Comparison of ENCODE assay signal across 8 mouse cellular contexts in genomic region chr7:79148711-79149266, GRCm38 (mm10). TPM values are rescaled to one million over a fixed set of nuclear protein-coding genes. Genes with fewer than 3 reads are reported as not detected.
DNase-seq lines count a peak whose midpoint lies in the region; ATAC-seq and TF ChIP-seq lines count a peak whose summit lies in the region.

Mfge8 (minus strand) TSS chr7:79149060.

- peak within 1 kb of the TSS; percentile 77 for H3K9ac ChIP-seq in lung, embryonic 15.5 days

- ATAC-seq in frontal cortex, adult (ENCODE audit: low TSS enrichment), result peak; percentile 95
- ATAC-seq in hematopoietic stem cell, adult 5-6 weeks (replicated peaks in 1 of 2; ENCODE audit: insufficient read depth in 1 of 2, low FRiP score in 2 of 2, low TSS enrichment in 1 of 2, low read depth in 1 of 2, poor library complexity in 2 of 2, severe bottlenecking in 2 of 2), result peak; percentile 96 to 97
- peak; percentile 97 for ATAC-seq in lung, embryonic 15.5 days (ENCODE audit: borderline replicate concordance, extremely low read depth, low FRiP score, low TSS enrichment)

- peak within 1 kb of the TSS; percentile 42 for H3K4me3 ChIP-seq in cerebellum, adult 2 months (replicated peaks; ENCODE audit: insufficient read depth, low read depth, low read length)
- peak within 1 kb of the TSS; percentile 82 for H3K4me3 ChIP-seq in lung, embryonic 15.5 days
- H3K4me3 ChIP-seq in olfactory bulb, adult 2 months (ENCODE audit: insufficient read depth, low read depth, low read length), result peak within 1 kb of the TSS; percentile 52
- peak within 1 kb of the TSS; percentile 99 for H3K4me3 ChIP-seq in thymus, adult 2 months (ENCODE audit: control insufficient read depth, insufficient read depth, low read length)

- no peaks in the 10 kb centered on the region for H3K27me3 ChIP-seq in cerebellum, adult 2 months (ENCODE audit: control insufficient read depth, insufficient read depth, low read length)
- H3K27me3 ChIP-seq in lung, embryonic 15.5 days, result no peaks in the 10 kb centered on the region
- H3K27me3 ChIP-seq in thymus, adult 2 months (ENCODE audit: control insufficient read depth, insufficient read depth, low read length), result no peaks in the 10 kb centered on the region

- no peak for TF ChIP-seq CTCF in cerebellum, adult 2 months (IDR thresholded peaks at IDR 0.05; ENCODE audit: borderline replicate concordance, insufficient read depth, low read depth, low read length)
- no peak for TF ChIP-seq CTCF in olfactory bulb, adult 2 months (IDR thresholded peaks at IDR 0.05; ENCODE audit: insufficient read depth, low read depth, low read length)
- TF ChIP-seq CTCF in thymus, adult 2 months (IDR thresholded peaks at IDR 0.05; ENCODE audit: borderline replicate concordance, control insufficient read depth, extremely low read depth, insufficient read depth, low read length, poor library complexity), result no peak

- no peak for TF ChIP-seq POLR2A in cerebellum, adult 2 months (IDR thresholded peaks at IDR 0.05; ENCODE audit: borderline replicate concordance, insufficient read depth, low read length)
- TF ChIP-seq POLR2A in olfactory bulb, adult 2 months (IDR thresholded peaks at IDR 0.05; ENCODE audit: insufficient read depth, low read depth, low read length), result no peak
- TF ChIP-seq POLR2A in thymus, adult 2 months (IDR thresholded peaks at IDR 0.05; ENCODE audit: control insufficient read depth, extremely low read depth, insufficient read depth, low read length, poor library complexity), result peak; percentile 35; the same call in 1 of the 2 replicates

- H3K9me3 ChIP-seq in lung, embryonic 15.5 days, result no peaks in the 10 kb centered on the region

- peaks cover 10% of the 10 kb centered on the region for H3K36me3 ChIP-seq in lung, embryonic 15.5 days
- no peaks in the 10 kb centered on the region for H3K36me3 ChIP-seq in thymus, adult 2 months (ENCODE audit: control insufficient read depth, insufficient read depth, low read length)

- WGBS in cerebellum, adult 2 months, result 1% methylated on average over 39 of the region's 39 CpGs
- under 1% methylated on average over 38 of the region's 39 CpGs for WGBS in lung, embryonic 15.5 days
- WGBS in olfactory bulb, adult 2 months, result 3% methylated on average over 39 of the region's 39 CpGs
- under 1% methylated on average over 39 of the region's 39 CpGs for WGBS in thymus, adult 2 months

- no peak within 1 kb of the TSS for H3K27ac ChIP-seq in cerebellum, adult 2 months (ENCODE audit: insufficient read depth, low read length)
- peak within 1 kb of the TSS; percentile 89 for H3K27ac ChIP-seq in lung, embryonic 15.5 days
- no peak within 1 kb of the TSS for H3K27ac ChIP-seq in olfactory bulb, adult 2 months (ENCODE audit: insufficient read depth, low read depth, low read length)
- no peak within 1 kb of the TSS for H3K27ac ChIP-seq in thymus, adult 2 months (ENCODE audit: control insufficient read depth, insufficient read depth, low read length)

- H3K4me2 ChIP-seq in lung, embryonic 15.5 days, result peak within 1 kb of the TSS; percentile 82

- H3K4me1 ChIP-seq in cerebellum, adult 2 months (ENCODE audit: control insufficient read depth, insufficient read depth, low read length), result no peaks in the 10 kb centered on the region
- peaks cover 25% of the 10 kb centered on the region for H3K4me1 ChIP-seq in lung, embryonic 15.5 days
- H3K4me1 ChIP-seq in olfactory bulb, adult 2 months (ENCODE audit: control insufficient read depth, insufficient read depth, low read length), result peaks cover 24% of the 10 kb centered on the region
- H3K4me1 ChIP-seq in thymus, adult 2 months (replicated peaks; ENCODE audit: control insufficient read depth, insufficient read depth, low read length), result peaks cover 15% of the 10 kb centered on the region

- DNase-seq in MEL-GATA-1-ER (ENCODE audit: extremely low read depth, low read depth), result peak; percentile 50
- peak; percentile 58 to 60 for DNase-seq in cerebellum, adult 2 months
- peak; percentile 66 to 69 for DNase-seq in layer of hippocampus, adult 8-10 months (ENCODE audit: low spot score in 2 of 2)
- DNase-seq in thymus, adult 2 months, result peak; percentile 81

RNA-seq across cellular contexts. Expression of gene Mfge8, which starts in this region (rescaled TPM):
- 83.7 and 90.9 TPM in 2 replicates for polyA plus RNA-seq in cerebellum, adult 2 months (2012; rRNA removed)
- total RNA-seq in hematopoietic stem cell, adult 5-6 weeks (2017), result 30.7 and 36.0 TPM in 2 replicates
- 100 to 1,000 TPM; 152 to 176 (median 163) TPM for total RNA-seq in layer of hippocampus, adult 8-10 months (2022)
- 359 and 369 TPM in 2 replicates for polyA plus RNA-seq in lung, embryonic 15.5 days (2015; fragmentation: Nextera tagmentation; extraction: Ambion mirVana)
- not detected in 2 replicates for polyA plus RNA-seq in olfactory bulb, adult 2 months (2012; ENCODE audit: insufficient read depth, insufficient read length, low replicate concordance, missing spikeins)
- polyA plus RNA-seq in thymus, adult 2 months (2012; rRNA removed), result 144 and 150 TPM in 2 replicates

Comparison
In these comparisons a context has a peak if more than half of its experiments do, and no peak if none do; other contexts are left out.
1. H3K4me3 ChIP-seq: peak in every context shown above with its lines; median percentile 99 in thymus, adult 2 months; 82 in lung, embryonic 15.5 days; 52 in olfactory bulb, adult 2 months; 42 in cerebellum, adult 2 months.